Mouse (Mus musculus): ENCODE data around the gene Hist1h1c.
"Not testable (repeated sequence)": the region's sequence is repeated elsewhere in the genome, so short reads cannot be mapped to it uniquely, and the experiment has no call there.

Hist1h1c gene

DNA sequence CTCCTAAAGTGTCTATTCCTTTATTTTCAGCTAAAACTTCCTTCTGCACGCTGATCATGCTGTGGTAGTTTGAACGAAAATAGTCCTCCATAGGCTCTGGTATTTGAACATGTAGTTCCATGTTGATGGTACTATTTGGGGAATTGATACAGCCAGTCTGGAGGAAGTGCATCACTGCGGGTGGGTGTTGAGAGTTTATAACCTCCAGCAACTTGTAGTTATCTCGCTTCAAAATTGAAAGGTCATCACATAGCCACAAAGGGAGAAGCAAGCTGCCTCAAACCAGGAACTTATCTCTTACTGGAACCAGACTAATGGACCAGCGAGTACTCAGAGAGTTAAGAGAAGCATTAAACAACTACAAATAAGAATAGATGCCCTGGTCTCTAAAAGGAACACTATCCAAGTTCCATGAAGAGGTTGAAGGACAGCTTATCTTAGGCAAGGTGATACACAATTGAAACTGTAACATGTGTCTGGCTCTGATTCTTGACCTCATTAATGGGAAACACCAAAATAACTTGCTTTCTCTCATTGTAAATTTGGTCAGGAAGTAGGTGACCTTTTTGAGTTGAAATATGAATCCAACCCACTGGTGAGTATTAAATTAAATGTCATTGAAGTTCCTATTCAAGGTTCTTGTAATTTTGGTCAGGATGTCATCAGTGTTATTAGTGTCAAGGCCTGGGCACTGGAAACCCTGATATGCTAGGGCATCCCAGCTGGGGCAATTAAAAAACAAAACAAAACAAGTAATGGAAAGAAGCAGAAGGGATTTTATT lies 22.2 kb upstream of the Hist1h1c start:
- peak; percentile 50 for DNase-seq (ENCODE audit: extremely low read depth, low read depth)

DNA sequence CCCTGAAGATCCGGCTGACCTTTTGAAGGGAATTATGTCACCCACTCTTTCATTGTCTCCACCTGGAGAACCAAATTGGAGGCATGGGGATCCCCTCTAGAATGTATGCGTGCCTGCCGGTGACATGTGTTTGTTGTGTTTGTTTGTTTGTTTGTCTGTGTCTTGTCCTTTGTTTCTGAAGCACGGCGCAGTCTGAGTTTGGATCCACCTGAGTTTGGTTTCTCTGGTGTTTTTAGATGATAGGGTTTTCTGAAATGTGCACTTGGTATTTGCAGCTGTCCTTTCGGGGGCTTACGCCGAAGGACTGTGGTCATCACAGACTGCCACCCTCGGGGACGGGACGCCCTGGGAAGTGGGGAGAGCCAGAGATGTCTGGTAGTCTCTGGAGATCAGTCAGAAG lies 21.4 kb upstream of the Hist1h1c start:
- no peak for DNase-seq (ENCODE audit: extremely low read depth, low read depth)

DNA sequence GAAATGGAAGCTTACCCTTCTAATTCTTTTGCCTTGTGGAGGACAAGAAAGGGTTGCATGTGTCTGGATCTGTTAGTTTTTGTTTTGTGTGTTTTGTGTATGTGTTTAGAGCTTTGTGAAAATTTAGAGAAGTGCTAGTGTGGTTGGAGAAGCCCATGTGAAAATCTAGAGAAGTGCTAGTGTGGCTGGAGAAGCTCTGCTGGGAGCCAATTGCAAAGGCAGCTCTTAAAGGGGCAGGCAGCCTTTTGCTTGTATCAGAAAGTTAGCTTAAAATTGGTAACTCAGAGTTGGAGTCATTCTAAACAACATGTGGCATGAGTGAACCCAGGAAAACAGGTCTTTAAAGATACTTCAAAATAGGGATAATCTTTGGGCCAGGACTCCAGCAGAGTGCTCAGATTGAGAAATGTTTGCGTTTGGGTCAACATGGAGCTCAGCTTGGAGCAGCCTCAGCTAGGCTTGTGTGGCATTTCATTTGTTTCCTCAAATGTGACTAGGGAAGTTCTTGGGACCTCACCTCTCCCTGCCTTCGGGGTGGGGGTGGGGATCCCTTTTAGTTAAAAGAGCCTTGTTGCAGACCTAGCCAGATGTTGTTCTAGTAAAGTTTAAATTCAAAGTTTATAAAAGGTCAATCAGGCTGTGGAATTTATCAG lies 20.9 kb upstream of the Hist1h1c start:
- DNase-seq (ENCODE audit: extremely low read depth, low read depth): not testable (repeated sequence)

- DNase-seq (ENCODE audit: extremely low read depth, low read depth): no peak
Measured at GRCm38 (mm10) chr13:23724239-23724638, 14.4 kb upstream of the Hist1h1c start.

- no peak for DNase-seq (ENCODE audit: extremely low read depth, low read depth)
Measured at GRCm38 (mm10) chr13:23725213-23725612, 13.4 kb upstream of the Hist1h1c start.

DNA sequence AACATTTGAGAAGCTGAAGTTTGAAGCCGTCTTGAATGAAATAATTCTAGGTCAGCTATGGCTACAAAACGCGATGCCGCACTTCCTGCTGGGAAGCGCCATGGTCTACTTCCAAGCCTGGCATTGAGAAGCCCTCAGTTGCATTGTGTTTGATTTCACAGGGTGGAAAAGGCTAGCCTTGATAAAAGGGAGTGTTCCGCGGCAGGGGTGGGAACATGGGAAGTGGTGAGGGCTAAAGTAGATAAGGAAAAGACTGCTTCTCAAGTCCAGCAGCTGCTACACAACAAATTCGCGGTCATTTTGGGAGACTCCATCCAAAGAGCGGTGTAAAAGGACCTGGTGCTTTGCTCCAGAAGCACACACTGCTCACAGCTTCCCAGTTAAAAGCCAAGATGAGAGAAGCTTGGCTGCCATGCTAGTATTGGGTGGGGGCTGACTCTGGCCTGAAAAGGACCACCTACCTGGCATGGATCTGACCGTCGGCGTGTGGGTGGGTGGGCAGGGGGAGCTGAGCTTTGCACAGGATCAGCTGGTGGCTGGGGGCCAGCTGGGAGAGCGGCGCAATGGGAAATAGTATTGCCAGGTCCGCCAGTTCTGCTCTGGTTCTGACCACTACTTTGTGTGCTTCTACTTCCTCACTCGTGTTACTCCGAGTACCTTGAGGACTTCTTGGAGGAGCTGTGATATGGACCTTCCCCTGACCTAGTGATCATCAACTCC lies 10.0 kb upstream of the Hist1h1c start:
- no peak for DNase-seq (ENCODE audit: extremely low read depth, low read depth)

DNA sequence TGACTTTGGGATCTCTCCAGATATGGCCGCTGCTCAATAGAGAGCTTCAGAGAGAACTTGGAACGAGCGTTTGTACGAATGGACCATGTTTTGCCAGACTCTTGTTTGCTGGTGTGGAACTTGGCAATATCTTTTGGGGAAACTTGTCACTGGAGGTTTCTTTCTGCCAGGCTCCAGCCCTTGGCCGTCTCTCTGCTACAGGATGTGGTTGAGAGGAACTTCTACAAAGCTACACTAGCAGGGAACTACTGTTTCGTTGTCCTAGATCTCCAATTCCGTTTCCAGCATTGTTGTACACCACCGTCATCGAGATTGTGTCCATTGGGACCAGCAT lies 9.4 kb upstream of the Hist1h1c start:
- DNase-seq (ENCODE audit: extremely low read depth, low read depth): no peak

DNA sequence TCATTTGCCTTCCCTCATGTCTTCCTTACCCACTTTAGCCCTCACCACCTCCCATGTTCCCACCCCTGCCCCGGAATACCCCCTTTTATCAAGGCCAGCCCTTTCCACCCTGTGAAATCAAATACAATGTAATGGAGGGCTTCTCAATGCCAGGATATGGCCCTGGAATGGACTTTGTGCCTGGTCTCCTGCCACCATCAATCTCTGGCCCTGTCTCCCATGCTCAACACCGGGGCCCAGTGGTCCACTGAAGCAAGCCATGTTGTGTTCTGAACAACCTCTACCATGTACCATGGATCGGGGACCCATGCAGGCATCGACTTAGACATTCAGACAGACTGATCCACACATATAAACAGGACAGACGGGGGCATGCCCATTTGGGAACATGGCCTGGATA lies 8.9 kb upstream of the Hist1h1c start:
- DNase-seq (ENCODE audit: extremely low read depth, low read depth): no peak

DNA sequence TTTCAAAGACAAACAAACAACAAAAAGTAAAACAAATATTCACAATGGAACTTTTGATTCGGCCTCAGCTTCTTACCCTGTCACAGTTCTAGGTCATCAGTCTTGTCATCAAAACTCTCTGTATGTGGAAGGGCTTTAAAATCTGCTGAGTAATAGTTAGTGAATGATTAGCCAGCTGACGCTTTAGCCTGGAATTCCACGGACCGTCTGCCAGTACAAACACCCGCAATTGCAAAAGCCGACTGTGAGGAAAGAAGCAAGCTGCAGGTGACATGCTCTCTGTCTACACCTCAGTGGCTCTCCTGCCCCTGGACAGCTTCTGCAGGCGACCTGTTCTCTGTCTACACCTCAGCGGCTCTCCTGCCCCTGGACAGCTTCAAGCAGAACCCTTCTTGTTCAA lies 8.1 kb upstream of the Hist1h1c start:
- no peak for DNase-seq (ENCODE audit: extremely low read depth, low read depth)

- DNase-seq (ENCODE audit: extremely low read depth, low read depth): peak; percentile 70
Measured at GRCm38 (mm10) chr13:23732156-23732804, 6.3 kb upstream of the Hist1h1c start.

DNA sequence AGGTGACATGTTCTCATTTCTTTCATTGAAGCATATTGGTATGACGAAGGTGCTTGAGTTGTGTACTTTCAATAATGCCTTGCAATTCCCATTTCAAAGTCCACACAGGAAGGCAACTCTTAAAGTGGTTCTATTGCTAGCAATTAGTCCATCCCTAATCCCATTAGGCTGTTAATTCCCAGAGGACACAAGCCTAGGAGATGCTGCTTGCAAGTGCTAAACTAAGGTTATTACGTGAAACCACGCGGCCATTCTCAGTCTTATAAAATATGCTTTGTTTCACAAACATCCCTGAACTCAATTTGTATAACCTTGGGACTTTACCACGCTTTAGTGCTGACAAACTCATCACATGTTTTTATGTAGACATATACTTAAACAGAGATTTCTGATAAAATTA lies 1.5 kb upstream of the Hist1h1c start:
- DNase-seq (ENCODE audit: extremely low read depth, low read depth): no peak

- no peak for DNase-seq (ENCODE audit: extremely low read depth, low read depth)
Measured at GRCm38 (mm10) chr13:23738041-23738440, 567 bp upstream of the Hist1h1c start.

DNA sequence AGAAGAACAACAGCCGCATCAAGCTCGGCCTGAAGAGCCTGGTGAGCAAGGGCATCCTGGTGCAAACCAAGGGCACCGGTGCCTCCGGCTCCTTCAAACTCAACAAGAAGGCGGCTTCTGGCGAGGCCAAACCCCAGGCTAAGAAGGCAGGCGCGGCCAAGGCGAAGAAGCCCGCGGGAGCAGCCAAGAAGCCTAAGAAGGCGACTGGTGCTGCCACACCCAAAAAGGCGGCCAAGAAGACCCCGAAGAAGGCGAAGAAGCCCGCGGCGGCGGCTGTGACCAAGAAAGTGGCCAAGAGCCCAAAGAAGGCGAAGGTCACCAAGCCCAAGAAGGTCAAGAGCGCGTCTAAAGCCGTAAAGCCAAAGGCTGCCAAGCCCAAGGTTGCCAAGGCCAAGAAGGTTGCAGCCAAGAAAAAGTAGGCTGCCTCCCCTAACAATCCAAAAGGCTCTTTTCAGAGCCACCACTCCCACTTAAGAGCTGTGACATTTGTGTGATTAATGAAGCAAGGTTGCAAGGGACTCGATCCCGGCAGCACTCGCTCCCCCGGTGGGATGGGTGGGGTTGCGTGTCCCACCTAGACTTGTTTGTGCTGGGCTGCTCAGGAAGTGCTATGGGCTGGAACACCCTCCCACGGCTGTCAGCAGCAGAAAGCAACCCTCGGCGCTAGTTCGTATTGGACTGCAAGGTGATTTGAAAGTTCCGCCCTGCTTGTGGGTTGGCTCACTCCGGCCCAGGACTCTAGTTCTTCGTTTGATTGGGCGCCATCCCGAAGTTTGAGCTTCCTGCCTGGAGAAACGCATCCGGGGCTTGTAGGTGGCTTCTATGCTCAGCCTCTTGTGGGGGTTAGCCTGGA lies 687 bp downstream of the Hist1h1c start:
- DNase-seq (ENCODE audit: extremely low read depth, low read depth): peak; percentile 96

- DNase-seq (ENCODE audit: extremely low read depth, low read depth): no peak
Measured at GRCm38 (mm10) chr13:23739922-23740252, 1.3 kb downstream of the Hist1h1c start.

DNA sequence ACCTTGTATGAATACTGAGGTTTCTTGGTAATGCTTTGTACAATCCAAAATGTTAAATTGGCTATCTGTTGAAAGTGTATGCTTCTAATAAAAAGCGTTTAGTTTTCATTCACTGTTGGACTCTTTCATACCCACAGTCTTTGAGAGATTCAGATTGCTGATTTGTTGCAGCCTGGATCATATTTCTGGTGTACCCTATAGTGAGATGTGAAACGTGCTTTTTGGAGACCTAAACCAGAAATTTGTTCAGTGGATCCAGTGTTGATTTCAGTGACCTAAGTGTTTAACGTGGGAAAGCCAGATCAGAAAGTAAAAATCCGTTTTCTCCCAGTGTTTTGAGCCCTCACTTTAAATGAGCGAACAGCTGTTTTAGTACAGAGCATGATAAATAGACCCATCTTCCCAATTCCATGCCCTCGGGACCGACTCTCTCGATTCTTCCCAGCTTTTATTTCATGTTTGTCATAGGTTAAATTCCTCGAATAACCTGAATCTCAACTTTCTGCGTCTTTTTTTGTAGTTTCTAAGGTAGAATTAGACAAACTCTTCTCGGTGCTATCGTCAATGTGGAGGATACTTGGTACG lies 1.7 kb downstream of the Hist1h1c start:
- no peak for DNase-seq (ENCODE audit: extremely low read depth, low read depth)

DNA sequence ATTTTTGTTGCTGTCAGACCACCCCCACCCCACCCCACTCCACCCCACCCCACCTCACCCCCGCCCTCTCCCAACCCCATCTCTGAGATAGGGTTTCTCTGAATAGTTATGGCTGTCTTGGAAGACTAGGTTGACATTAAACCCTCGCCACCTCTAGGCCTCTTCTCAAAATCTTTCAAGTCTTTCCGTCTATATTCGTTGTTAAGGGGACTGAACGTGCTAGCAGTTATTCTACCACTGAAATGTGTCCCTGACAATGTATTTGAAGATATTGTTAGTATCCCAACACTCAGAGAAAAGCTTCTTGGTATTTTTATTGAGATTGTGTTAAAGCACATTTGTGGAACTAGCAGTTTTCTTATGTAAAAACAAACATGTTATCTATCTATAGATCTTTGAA lies 2.3 kb downstream of the Hist1h1c start:
- no peak for DNase-seq (ENCODE audit: extremely low read depth, low read depth)

GRCm38 (mm10) chr13:23742007-23742406 lies 3.4 kb downstream of the Hist1h1c start:
- DNase-seq (ENCODE audit: extremely low read depth, low read depth): no peak

DNA sequence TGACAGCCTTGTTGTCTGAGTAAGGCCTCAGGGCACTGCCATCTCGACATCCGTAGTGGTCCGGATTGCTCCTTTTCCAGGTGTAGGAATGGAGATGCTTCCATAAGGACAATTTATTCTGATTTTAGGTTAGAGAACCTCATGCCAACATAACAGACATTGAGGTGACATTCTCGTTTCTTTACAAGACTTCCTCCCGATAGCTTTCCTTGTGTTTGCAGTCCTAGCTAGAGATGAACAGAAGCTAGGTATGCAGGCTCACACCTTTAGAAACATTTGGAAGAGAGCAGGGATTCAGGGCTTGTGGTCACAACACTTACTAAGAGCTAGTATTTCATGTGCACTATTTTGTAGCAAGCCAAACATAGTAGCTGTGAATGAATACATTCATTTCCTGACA lies 4.6 kb downstream of the Hist1h1c start:
- no peak for DNase-seq (ENCODE audit: extremely low read depth, low read depth)

- DNase-seq (ENCODE audit: extremely low read depth, low read depth): no peak
Measured at GRCm38 (mm10) chr13:23743963-23744362, 5.4 kb downstream of the Hist1h1c start.

GRCm38 (mm10) chr13:23744421-23745380 lies 6.1 kb downstream of the Hist1h1c start:
- peak; percentile 72 for DNase-seq (ENCODE audit: extremely low read depth, low read depth)

Measured in MEL-GATA-1-ER (cell line).